Mouse (Mus musculus) hindbrain, embryonic 13.5 days (tissue): ENCODE data around the gene Trpm6. TPM values are rescaled to one million over a fixed set of nuclear protein-coding genes. Genes with fewer than 3 reads are reported as not detected.

Source experiments
- ATAC-seq: fragments of 200-750 bp; cut with Nextera tagmentation; 2 replicates; pipeline ENCODE4 v1.8.0; 2017; ENCODE audit warnings: moderate TSS enrichment; ENCODE audit not compliant: low FRiP score
- H3K27ac ChIP-seq: fragments of 300-500 bp; sonication (generic); 2 replicates; pipeline ENCODE4 v1.5.1; 2015; ENCODE audit warnings: inconsistent platforms, mild to moderate bottlenecking, moderate library complexity
- H3K27me3 ChIP-seq: fragments of 300-500 bp; sonication (generic); 2 replicates; pipeline ENCODE4 v1.6.1; 2015; ENCODE audit warnings: mild to moderate bottlenecking, inconsistent platforms
- H3K36me3 ChIP-seq: fragments of 300-500 bp; sonication (generic); 2 replicates; pipeline ENCODE4 v1.6.1; 2015; ENCODE audit warnings: mild to moderate bottlenecking, inconsistent platforms
- H3K4me1 ChIP-seq: fragments of 300-500 bp; sonication (generic); replicated peaks from 2 replicates; pipeline ENCODE4 v1.6.1; 2015; ENCODE audit warnings: inconsistent platforms
- H3K4me2 ChIP-seq: fragments of 300-500 bp; sonication (generic); 2 replicates; pipeline ENCODE4 v1.6.1; 2015; ENCODE audit warnings: inconsistent platforms, mild to moderate bottlenecking, moderate library complexity
- H3K4me3 ChIP-seq: fragments of 300-500 bp; sonication (generic); 2 replicates; pipeline ENCODE4 v1.5.1; 2015; ENCODE audit warnings: mild to moderate bottlenecking, inconsistent platforms
- H3K9ac ChIP-seq: fragments of 300-500 bp; sonication (generic); 2 replicates; pipeline ENCODE4 v1.6.1; 2015; ENCODE audit warnings: mild to moderate bottlenecking, inconsistent platforms
- H3K9me3 ChIP-seq: fragments of 300-500 bp; sonication (generic); 2 replicates; pipeline ENCODE4 v1.6.1; 2016; ENCODE audit warnings: inconsistent platforms
- WGBS: fragments of 180-500 bp; shearing (Covaris S2); methylation state at CpG from one replicate; pipeline ENCODE4 v1.1.7; 2015; 5-methylcytosine and 5-hydroxymethylcytosine counted together
- polyA plus RNA-seq: library from polyadenylated mRNA; unstranded; fragments of >200 nt; fragmentation: Nextera tagmentation; extraction: Ambion mirVana; gene quantifications from 2 replicates; pipeline ENCODE4 v1.2.1, GENCODE M21; 2015

Gene Trpm6
- polyA plus RNA-seq, 1 experiment from 2014 or later, result 0.25 TPM

DNA sequence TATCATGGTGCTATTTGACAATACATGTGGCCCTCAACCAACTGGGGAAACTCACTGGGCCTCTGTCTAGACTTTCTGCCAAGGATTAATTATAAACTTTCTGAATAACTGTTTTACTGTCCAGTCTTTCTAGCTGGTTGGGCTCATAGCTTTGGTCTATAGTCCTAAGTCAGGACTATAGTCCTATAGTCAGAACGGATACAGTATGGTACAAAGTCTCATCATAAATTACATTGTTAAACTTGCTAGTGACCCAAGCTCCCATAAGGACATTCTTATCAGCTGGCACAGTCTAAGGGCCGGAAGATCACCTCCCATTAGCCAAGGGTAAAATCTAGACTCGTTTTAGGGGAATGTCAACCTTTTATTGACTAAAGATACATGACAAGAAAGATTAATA is 155.7 kb downstream of the Trpm6 start:
- 73% methylated on average over 3 of the region's 3 CpGs for WGBS
- ATAC-seq, result no peak
- Histone ChIP-seq H3K36me3 (no peaks in the 10 kb centered on the region), H3K4me1 (peaks cover 10% of the 10 kb centered on the region; the same call in 1 of the 2 replicates), H3K27ac (no peak overlapping the region), H3K27me3 (no peaks in the 10 kb centered on the region), H3K4me3 (no peak overlapping the region), H3K9me3 (no peaks in the 10 kb centered on the region), H3K9ac (no peak overlapping the region), H3K4me2 (no peak overlapping the region)

DNA sequence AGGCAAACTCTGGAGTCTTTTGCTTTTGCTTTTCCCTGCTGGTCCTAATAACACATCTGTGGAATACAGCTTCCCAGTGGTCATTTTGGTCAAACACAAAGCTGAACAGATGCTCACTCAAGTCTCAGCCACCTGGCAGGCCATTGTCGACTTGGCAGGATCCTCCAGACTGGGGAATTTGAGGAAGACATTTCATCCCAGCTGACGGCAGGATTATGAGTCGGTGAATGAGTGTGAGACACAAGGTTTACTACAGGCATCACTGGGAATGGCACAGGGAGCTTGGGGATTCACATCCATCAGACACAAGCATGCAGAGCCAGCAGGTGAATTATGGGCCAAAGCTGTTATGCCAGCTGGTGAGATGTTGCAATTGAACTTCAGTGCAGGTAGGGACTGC is 159.9 kb downstream of the Trpm6 start:
- ATAC-seq, result peak; percentile 57; the same call in 1 of the 2 replicates

DNA sequence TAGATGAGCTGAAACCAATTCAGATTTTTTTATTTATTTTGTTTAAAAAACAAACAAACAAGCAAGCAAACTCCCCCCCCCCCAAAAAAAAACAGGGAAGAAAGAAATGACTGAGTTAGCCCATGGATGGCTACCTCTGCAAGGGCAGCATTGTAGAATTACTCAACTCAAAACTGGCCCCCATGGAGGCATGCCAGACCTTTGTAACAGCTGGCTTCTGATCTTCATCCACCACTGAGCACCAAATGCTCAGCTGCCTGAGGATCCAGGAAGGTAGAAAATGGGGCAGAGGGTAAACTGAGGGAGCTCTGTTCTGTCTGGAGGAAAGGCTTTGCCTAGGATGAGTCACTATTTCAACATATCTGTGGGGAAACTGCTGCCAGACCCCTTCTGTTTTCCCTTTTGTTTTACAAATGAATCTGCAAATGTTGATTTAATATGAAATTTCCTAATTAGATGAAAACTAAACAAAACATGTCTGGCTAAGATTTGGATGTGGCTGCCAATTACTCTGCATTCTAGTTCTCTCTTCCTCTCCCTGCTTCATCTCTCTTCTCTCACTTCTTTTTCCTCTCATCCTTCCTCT is 162.1 kb downstream of the Trpm6 start:
- ATAC-seq, result no peak
- Histone ChIP-seq H3K4me2 (no peak overlapping the region), H3K27me3 (no peaks in the 10 kb centered on the region), H3K9me3 (no peaks in the 10 kb centered on the region), H3K9ac (no peak overlapping the region), H3K4me1 (no peaks in the 10 kb centered on the region), H3K36me3 (no peaks in the 10 kb centered on the region), H3K4me3 (no peak overlapping the region), H3K27ac (no peak overlapping the region)

More for the DNA sequence above, 159.9 kb downstream of the Trpm6 start:
- no peak overlapping the region for H3K4me3 ChIP-seq
- 59% methylated on average over 3 of the region's 3 CpGs for WGBS
- no peaks in the 10 kb centered on the region for H3K27me3 ChIP-seq
- no peaks in the 10 kb centered on the region for H3K9me3 ChIP-seq
- H3K36me3 ChIP-seq, result no peaks in the 10 kb centered on the region
- H3K4me1 ChIP-seq, result no peaks in the 10 kb centered on the region
- no peak overlapping the region for H3K27ac ChIP-seq
- H3K4me2 ChIP-seq, result no peak overlapping the region
- no peak overlapping the region for H3K9ac ChIP-seq

DNA sequence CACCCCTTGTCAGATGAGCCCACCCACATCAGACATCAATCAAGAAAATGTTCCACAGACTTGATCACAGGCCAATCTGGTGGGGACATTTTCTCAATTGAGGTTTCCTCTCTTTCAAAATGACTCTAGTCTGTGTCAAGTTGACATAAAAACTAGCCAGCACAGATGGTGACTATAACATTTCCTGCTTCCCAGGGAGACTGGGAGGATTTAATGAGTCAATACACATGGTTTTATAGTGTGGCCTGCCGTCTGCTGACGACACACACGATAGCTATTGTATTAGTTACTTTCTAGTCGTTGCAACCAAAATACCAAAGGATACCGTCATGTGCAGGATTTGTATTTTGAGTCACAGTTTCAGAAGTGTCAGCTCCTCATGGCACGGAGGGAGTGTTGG is 191.6 kb downstream of the Trpm6 start:
- ATAC-seq, result no peak
- H3K4me2 ChIP-seq, result no peak overlapping the region
- H3K9ac ChIP-seq, result no peak overlapping the region
- no peaks in the 10 kb centered on the region for H3K27me3 ChIP-seq
- H3K4me3 ChIP-seq, result no peak overlapping the region
- WGBS, result 74% methylated on average over 6 of the region's 6 CpGs
- no peaks in the 10 kb centered on the region for H3K36me3 ChIP-seq
- no peaks in the 10 kb centered on the region for H3K9me3 ChIP-seq
- no peak overlapping the region for H3K27ac ChIP-seq
- no peaks in the 10 kb centered on the region for H3K4me1 ChIP-seq

Other genes starting within 250 kb of the Trpm6 start
- 45.9 and 54.5 TPM in 2 replicates for gene Ostf1, start 118.2 kb upstream of the Trpm6 start, polyA plus RNA-seq
- 8.5 and 9.8 TPM in 2 replicates for gene Nmrk1, start 118.0 kb upstream of the Trpm6 start, polyA plus RNA-seq
- 15.2 and 15.8 TPM in 2 replicates for gene Carnmt1, start 79.2 kb upstream of the Trpm6 start, polyA plus RNA-seq
- gene D030056L22Rik, start 36.8 kb upstream of the Trpm6 start, polyA plus RNA-seq, result 53.8 and 61.1 TPM in 2 replicates